Mouse (Mus musculus) gastrocnemius, postnatal 10 days (tissue): Measurements from ENCODE around the gene Vps50. TPM values are rescaled to one million over a fixed set of nuclear protein-coding genes. Genes with fewer than 3 reads are reported as not detected.
"Not testable (repeated sequence)": the region's sequence is repeated elsewhere in the genome, so short reads cannot be mapped to it uniquely, and the experiment has no call there.

Experiments used
- DNase-seq: peaks from one replicate; pipeline ENCODE4 v3.0.0; 2021; ENCODE audit warnings: mixed read lengths
- total RNA-seq, 2 experiments: library from RNA; stranded (reverse); gene quantifications; 2 replicates each; pipeline ENCODE4 v1.2.3; 2021

The Vps50 gene
- total RNA-seq, 2 experiments from 2014 or later, result 15.9 to 17.3 TPM

DNA sequence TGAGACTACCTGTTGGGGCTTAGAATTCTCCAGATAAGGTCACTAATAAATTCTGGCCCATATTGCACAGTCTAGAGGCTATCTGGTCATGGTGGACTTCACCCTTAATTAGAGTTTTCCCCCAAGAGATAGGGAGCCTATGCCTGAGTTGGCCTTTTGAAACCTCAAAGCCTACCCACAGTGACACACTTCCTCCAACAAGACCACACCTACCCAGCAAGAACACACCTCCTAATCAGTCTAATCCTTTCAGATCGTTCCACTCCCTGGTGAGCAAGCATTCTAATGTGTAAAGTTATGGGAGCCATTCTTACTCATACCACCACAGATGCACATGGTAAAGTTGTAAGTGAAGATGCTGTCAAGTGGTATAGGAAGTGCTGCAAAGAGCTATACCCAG lies 37.9 kb downstream of the Vps50 start:
- no peak for DNase-seq

- no peak for DNase-seq
Measured at GRCm38 (mm10) chr6:3539470-3539869, 41.3 kb downstream of the Vps50 start.

- DNase-seq, result no peak
Measured at GRCm38 (mm10) chr6:3543862-3544261, 45.7 kb downstream of the Vps50 start.

DNA sequence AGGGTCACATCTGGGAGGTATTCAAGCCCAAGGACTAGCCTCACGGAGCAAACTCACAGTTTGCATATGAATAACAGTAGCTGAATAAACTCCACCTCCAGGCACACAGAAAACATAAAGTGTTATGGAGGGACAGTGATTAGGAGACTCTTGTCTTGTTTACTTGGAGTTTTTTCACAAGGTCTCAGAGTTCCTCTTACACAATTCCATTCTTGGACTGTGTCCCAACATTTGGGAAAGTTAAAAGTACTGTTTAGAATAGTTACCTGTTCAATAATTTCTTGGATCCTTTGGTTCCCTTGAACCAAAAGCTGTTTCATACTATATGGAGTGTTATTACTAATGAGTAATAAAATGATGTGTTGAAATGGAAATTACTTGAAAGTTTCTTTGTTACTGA lies 46.8 kb downstream of the Vps50 start:
- no peak for DNase-seq

- DNase-seq, result no peak
Measured at GRCm38 (mm10) chr6:3548959-3549358, 50.8 kb downstream of the Vps50 start.

DNA sequence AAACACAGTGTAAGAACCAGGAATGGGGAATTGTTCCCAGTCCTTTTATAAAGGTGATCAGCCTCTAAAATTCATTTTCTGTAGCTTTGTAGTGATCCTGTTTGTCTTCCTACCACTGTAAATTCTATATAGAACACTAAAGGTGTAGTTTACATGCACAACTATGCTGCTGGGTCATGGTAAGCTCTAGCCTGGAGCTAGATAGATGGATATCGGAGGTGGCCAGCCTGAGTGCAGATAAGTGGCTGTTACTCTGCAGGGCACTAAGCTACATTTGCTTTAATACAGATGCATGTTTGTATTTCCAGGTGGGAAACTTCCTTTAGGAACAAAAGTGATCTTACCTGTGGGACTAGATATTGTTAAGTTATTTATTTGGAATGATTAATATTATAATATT lies 51.8 kb downstream of the Vps50 start:
- no peak for DNase-seq

GRCm38 (mm10) chr6:3552681-3553080 lies 54.5 kb downstream of the Vps50 start:
- DNase-seq, result not testable (repeated sequence)

DNA sequence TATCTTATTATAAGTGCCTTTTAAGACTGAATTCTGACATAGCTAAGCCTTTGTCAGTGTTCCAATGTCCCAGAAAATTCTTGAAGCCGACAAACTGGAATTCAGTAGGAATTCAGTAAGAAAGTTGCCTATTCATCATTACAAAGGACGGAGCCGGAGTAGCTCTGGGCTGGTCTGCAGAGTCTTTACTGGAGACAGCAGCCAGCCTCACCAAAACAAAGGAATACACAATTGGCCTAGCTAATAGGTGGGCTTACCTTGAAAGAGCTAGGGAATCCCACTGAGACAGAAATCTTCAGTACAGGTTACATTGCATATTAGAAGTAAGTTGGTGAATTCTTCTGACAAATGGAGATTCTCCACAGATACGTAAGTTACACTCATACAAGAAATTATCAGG lies 59.0 kb downstream of the Vps50 start:
- DNase-seq, result no peak

- DNase-seq, result no peak
Measured at GRCm38 (mm10) chr6:3560009-3560408, 61.8 kb downstream of the Vps50 start.

GRCm38 (mm10) chr6:3562301-3562700 lies 64.1 kb downstream of the Vps50 start:
- no peak for DNase-seq

DNA sequence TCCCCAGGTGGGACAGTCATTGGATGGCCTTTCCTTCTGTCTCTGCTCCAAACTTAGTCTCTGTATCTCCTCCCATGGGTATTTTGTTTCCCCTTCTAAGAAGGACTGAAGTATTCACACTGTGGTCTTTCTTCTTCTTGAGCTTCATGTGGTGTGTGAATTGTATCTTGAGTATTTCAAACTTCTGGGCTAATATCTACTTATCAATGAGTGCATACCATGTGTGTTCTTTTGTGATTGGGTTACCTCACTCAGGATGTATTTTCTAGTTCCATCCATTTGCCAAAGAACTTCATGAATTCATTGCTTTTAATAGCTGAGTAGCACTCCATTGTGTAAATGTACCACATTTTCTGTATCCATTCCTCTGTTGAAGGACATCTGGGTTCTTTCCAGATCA lies 65.9 kb downstream of the Vps50 start:
- not testable (repeated sequence) for DNase-seq

DNA sequence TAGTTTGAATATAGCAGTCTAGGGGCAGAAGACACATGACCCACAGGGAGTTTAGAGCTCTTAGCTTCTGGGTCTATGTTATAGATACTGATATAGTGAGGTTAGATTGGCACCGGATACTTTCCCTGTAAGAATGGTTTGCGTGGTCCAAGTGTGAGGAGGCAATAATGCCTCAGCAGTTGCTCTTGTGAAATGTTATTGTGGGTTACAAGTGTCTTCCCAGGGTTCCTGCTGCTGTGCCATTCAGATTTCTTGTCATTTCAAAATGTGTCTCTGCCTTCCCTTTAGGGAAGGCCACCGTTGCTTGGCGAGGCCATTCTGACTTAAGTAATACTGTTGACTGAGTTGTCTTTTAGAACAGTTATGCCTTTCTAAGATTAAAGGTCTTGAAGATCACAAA lies 66.8 kb downstream of the Vps50 start:
- DNase-seq, result no peak

- DNase-seq, result no peak
Measured at GRCm38 (mm10) chr6:3565667-3566066, 67.5 kb downstream of the Vps50 start.

- DNase-seq, result no peak
Measured at GRCm38 (mm10) chr6:3567071-3567610, 69.0 kb downstream of the Vps50 start.

DNA sequence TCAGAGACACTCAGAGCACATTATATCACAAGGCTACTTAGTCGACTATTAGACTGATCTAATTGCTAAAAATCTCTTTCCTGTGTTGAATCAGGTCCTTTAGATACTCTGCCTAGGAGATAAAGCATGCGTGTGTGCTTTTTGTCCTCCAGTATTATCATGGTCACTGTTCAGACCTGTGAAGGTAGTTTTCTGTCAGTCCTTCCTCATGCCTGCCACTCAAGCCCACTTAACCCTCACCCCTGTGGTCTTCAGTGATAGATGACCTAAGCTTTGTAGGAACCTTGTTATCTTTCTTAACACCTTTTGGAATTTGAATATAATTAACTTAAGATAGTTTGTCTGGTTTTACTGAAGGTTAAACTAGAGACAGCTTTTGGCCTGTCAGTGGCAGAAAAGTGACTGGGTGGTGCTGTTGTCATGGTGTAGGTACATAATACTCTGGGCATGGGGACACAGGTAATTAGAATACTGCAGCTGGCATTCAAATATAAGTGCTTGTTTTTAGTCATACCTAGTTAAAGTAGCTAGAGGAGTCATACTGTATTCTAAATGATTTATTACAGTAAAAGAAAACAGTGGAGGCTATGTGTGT lies 74.1 kb downstream of the Vps50 start:
- DNase-seq, result no peak

GRCm38 (mm10) chr6:3573787-3574186 lies 75.6 kb downstream of the Vps50 start:
- no peak for DNase-seq

- DNase-seq, result no peak
Measured at GRCm38 (mm10) chr6:3585402-3585801, 87.2 kb downstream of the Vps50 start.

GRCm38 (mm10) chr6:3590289-3590904 lies 92.2 kb downstream of the Vps50 start:
- no peak for DNase-seq

DNA sequence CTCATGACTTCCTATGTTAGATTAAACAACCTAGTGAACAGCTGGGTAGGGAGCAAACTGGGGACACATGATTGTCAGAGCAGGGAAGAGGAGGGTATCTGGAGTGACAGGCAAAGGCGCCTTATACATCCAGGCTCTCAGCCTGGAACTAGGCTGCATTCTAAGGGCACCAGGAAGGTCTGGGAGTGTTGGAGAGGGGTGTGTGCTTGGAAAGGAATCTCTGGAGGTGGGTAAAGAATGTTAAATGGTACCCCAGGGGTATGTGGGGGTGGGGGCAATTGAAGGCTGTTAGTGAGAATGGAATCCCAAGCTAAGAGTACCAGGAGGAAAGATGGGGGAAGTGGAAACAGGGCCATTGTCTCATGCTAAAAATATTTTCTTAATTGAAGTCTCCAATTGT lies 96.1 kb downstream of the Vps50 start:
- no peak for DNase-seq

DNA sequence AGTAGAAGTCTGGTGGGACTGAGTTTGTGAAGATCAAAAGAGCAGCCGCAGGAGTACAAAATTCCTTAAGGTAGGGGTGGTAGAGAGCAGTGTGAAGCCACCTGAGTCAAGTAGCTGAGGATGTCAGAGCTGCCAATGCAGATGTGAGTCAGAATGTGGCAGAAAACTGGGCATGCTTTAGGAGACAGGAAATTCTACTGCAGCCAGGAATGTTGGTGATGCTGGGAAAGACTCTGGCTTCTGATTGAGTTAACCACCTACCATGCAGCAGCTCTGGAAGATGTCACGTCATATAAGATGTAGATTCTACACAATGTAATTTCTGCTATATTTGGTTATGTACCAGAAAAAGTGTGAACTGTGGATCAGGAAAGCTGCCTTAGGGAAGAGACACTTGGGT lies 114.6 kb downstream of the Vps50 start:
- no peak for DNase-seq

- DNase-seq, result peak; percentile 8
Measured at GRCm38 (mm10) chr6:3620428-3621387, 122.5 kb downstream of the Vps50 start.
